Mouse (Mus musculus) CH12.LX (cell line): ENCODE results near the gene Znhit3. TPM values are rescaled to one million over a fixed set of nuclear protein-coding genes. Genes with fewer than 3 reads are reported as not detected.

Experiments used
- DNase-seq: peaks from one replicate; pipeline ENCODE4 v3.0.0-alpha.2; 2013; ENCODE audit errors: extremely low read depth
- H3K27ac ChIP-seq: 2 replicates; pipeline ENCODE4 v1.5.1; 2012; ENCODE audit warnings: low read depth, mild to moderate bottlenecking, control low read depth, moderate library complexity; ENCODE audit not compliant: insufficient read depth
- H3K27me3 ChIP-seq: replicated peaks from 2 replicates; pipeline ENCODE3; 2012; ENCODE audit warnings: inconsistent platforms
- H3K36me3 ChIP-seq, 2 experiments: replicated peaks in 1 of 2; 2 replicates each; pipeline versions ENCODE3 to v1.6.1; 2012; ENCODE audit warnings: inconsistent platforms in 1 of 2, low read length in 1 of 2, mild to moderate bottlenecking in 1 of 2, mixed read lengths in 1 of 2, moderate library complexity in 1 of 2; ENCODE audit not compliant: control insufficient read depth in 1 of 2, insufficient read depth in 1 of 2
- H3K4me1 ChIP-seq, 2 experiments: 2 replicates each; pipeline ENCODE4 v1.6.1; 2012; ENCODE audit warnings: inconsistent platforms in 1 of 2, moderate library complexity in 1 of 2; ENCODE audit not compliant: insufficient read depth in 2 of 2, control insufficient read depth in 1 of 2
- H3K4me2 ChIP-seq: 2 replicates; pipeline ENCODE4 v1.6.1; 2012; ENCODE audit warnings: low read depth, mild to moderate bottlenecking, control low read depth; ENCODE audit not compliant: poor library complexity, insufficient read depth, severe bottlenecking
- H3K4me3 ChIP-seq, 3 experiments: fragments of 150-350 bp in 1 of 3; sonication (generic) in 1 of 3; replicated peaks in 1 of 3; 2 replicates each; pipeline versions ENCODE3 to v1.5.1; 2011 to 2012; ENCODE audit warnings: low read depth in 2 of 3, low read length in 2 of 3, mild to moderate bottlenecking in 2 of 3, moderate library complexity in 2 of 3, control low read depth in 1 of 3, improper control_type of control experiment in 1 of 3, inconsistent platforms in 1 of 3, mixed read lengths in 1 of 3; ENCODE audit not compliant: poor library complexity in 1 of 3
- H3K79me2 ChIP-seq: replicated peaks from 2 replicates; pipeline ENCODE4 v1.6.1; 2012; ENCODE audit warnings: mild to moderate bottlenecking, moderate library complexity; ENCODE audit not compliant: control insufficient read depth, poor library complexity, insufficient read depth, severe bottlenecking; ENCODE audit errors: extremely low read depth
- H3K9ac ChIP-seq: 2 replicates; pipeline ENCODE4 v1.6.1; 2012; ENCODE audit warnings: low read depth, mild to moderate bottlenecking, control low read depth, moderate library complexity; ENCODE audit not compliant: insufficient read depth
- H3K9me3 ChIP-seq: replicated peaks from 2 replicates; pipeline ENCODE3; 2012; ENCODE audit warnings: low read length, inconsistent platforms, mixed read lengths
- CHD1 ChIP-seq: IDR thresholded peaks from 2 replicates; pipeline ENCODE4 v1.6.1; 2012; ENCODE audit warnings: low read depth, low read length, improper control_type of control experiment, inconsistent platforms
- CTCF ChIP-seq, 2 experiments: IDR thresholded peaks in 1 of 2; conservative IDR thresholded peaks in 1 of 2; 2 replicates each; pipeline ENCODE4 v1.5.1; 2011 to 2012; ENCODE audit warnings: low read depth in 2 of 2, low read length in 2 of 2, improper control_type of control experiment in 1 of 2, inconsistent platforms in 1 of 2, mild to moderate bottlenecking in 1 of 2, moderate library complexity in 1 of 2
- E2F4 ChIP-seq: IDR thresholded peaks from 2 replicates; pipeline ENCODE4 v1.6.1; 2011; ENCODE audit warnings: low read depth, low read length, improper control_type of control experiment; ENCODE audit not compliant: insufficient replicate concordance
- ELF1 ChIP-seq: IDR thresholded peaks from 2 replicates; pipeline ENCODE4 v1.6.1; 2014; ENCODE audit warnings: low read depth, mild to moderate bottlenecking, inconsistent platforms, low read length, improper control_type of control experiment
- EP300 ChIP-seq: IDR thresholded peaks from 2 replicates; pipeline ENCODE4 v1.6.1; 2011; ENCODE audit warnings: low read length, improper control_type of control experiment
- HCFC1 ChIP-seq: IDR thresholded peaks from 2 replicates; pipeline ENCODE4 v1.6.1; 2012; ENCODE audit warnings: low read depth, mild to moderate bottlenecking, inconsistent platforms, low read length, improper control_type of control experiment
- IRF4 ChIP-seq: IDR thresholded peaks from 2 replicates; pipeline ENCODE4 v1.6.1; 2014; ENCODE audit warnings: low read depth, mild to moderate bottlenecking, inconsistent platforms, low read length, improper control_type of control experiment
- JUND ChIP-seq: conservative IDR thresholded peaks from 2 replicates; pipeline ENCODE4 v1.6.1; 2011; ENCODE audit warnings: low read depth, low read length, improper control_type of control experiment
- KAT2A ChIP-seq: IDR thresholded peaks from 2 replicates; pipeline ENCODE4 v1.6.1; 2012; ENCODE audit warnings: low read length, improper control_type of control experiment, inconsistent platforms; ENCODE audit not compliant: insufficient replicate concordance
- MAFK ChIP-seq: IDR thresholded peaks from 2 replicates; pipeline ENCODE4 v1.6.1; 2011; ENCODE audit warnings: low read length, improper control_type of control experiment; ENCODE audit not compliant: insufficient replicate concordance
- MAX ChIP-seq: IDR thresholded peaks from 2 replicates; pipeline ENCODE4 v1.6.1; 2011; ENCODE audit warnings: low read length, improper control_type of control experiment
- MAZ ChIP-seq: IDR thresholded peaks from 2 replicates; pipeline ENCODE4 v1.6.1; 2012; ENCODE audit warnings: low read depth, mild to moderate bottlenecking, inconsistent platforms, low read length, improper control_type of control experiment, moderate library complexity
- MEF2A ChIP-seq: IDR thresholded peaks from 2 replicates; pipeline ENCODE4 v1.6.1; 2014; ENCODE audit warnings: low read depth, mild to moderate bottlenecking, inconsistent platforms, low read length, improper control_type of control experiment, borderline replicate concordance
- MYC ChIP-seq: IDR thresholded peaks from 2 replicates; pipeline ENCODE4 v1.6.1; 2011; ENCODE audit warnings: low read depth, mild to moderate bottlenecking, improper control_type of control experiment, low read length
- NELFE ChIP-seq: IDR thresholded peaks from 2 replicates; pipeline ENCODE4 v1.6.1; 2011; ENCODE audit warnings: low read depth, low read length, improper control_type of control experiment
- NRF1 ChIP-seq: IDR thresholded peaks from 2 replicates; pipeline ENCODE4 v1.6.1; 2014; ENCODE audit warnings: low read depth, mild to moderate bottlenecking, inconsistent platforms, low read length, improper control_type of control experiment, moderate library complexity
- POLR2A ChIP-seq: IDR thresholded peaks from 2 replicates; pipeline ENCODE4 v1.6.1; 2011; ENCODE audit warnings: low read depth, mild to moderate bottlenecking, improper control_type of control experiment, low read length
- POLR2AphosphoS2 ChIP-seq: IDR thresholded peaks from 2 replicates; pipeline ENCODE4 v1.6.1; 2011; ENCODE audit warnings: low read depth, low read length, improper control_type of control experiment
- RAD21 ChIP-seq: IDR thresholded peaks from 2 replicates; pipeline ENCODE4 v1.6.1; 2011; ENCODE audit warnings: low read depth, mild to moderate bottlenecking, low read length, improper control_type of control experiment, moderate library complexity
- RCOR1 ChIP-seq: conservative IDR thresholded peaks from 2 replicates; pipeline ENCODE4 v1.6.1; 2012; ENCODE audit warnings: low read depth, mild to moderate bottlenecking, inconsistent platforms, low read length, improper control_type of control experiment
- SIN3A ChIP-seq: IDR thresholded peaks from 2 replicates; pipeline ENCODE4 v1.6.1; 2012; ENCODE audit warnings: low read length, improper control_type of control experiment, inconsistent platforms
- SMC3 ChIP-seq: IDR thresholded peaks from 2 replicates; pipeline ENCODE4 v1.6.1; 2011; ENCODE audit warnings: low read depth, low read length, improper control_type of control experiment
- TCF12 ChIP-seq: IDR thresholded peaks from 2 replicates; pipeline ENCODE4 v1.6.1; 2014; ENCODE audit warnings: low read depth, mild to moderate bottlenecking, inconsistent platforms, low read length, improper control_type of control experiment
- UBTF ChIP-seq: IDR thresholded peaks from 2 replicates; pipeline ENCODE4 v1.6.1; 2012; ENCODE audit warnings: low read depth, mild to moderate bottlenecking, inconsistent platforms, low read length, improper control_type of control experiment, moderate library complexity
- USF2 ChIP-seq: conservative IDR thresholded peaks from 2 replicates; pipeline ENCODE4 v1.6.1; 2011; ENCODE audit warnings: low read depth, low read length, improper control_type of control experiment
- ZKSCAN1 ChIP-seq: IDR thresholded peaks from 2 replicates; pipeline ENCODE4 v1.6.1; 2012; ENCODE audit warnings: low read depth, inconsistent platforms, low read length, improper control_type of control experiment, borderline replicate concordance
- ZNF384 ChIP-seq: IDR thresholded peaks from 2 replicates; pipeline ENCODE4 v1.6.1; 2012; ENCODE audit warnings: low read depth, low read length, improper control_type of control experiment, inconsistent platforms
- dilution Hi-C: fragments of 300-500 bp; cut with MboI; formaldehyde crosslinking; loops from 2 replicates; pipeline ENCODE4 v1.14.3; 2020; ENCODE audit warnings: low sequenced_read_pairs; ENCODE audit not compliant: extremely low pct_unique_long_range_greater_than_20kb, extremely low pct_ligation_motif_present
- in situ Hi-C: fragments of 300-500 bp; cut with MboI; formaldehyde crosslinking; loops from 3 replicates; pipeline ENCODE4 v1.14.3; 2019; ENCODE audit warnings: low sequenced_read_pairs, low pct_ligation_motif_present, low pct_unique_long_range_greater_than_20kb, mixed read lengths
- polyA plus RNA-seq: library from polyadenylated mRNA; unstranded; fragments of >175 nt; gene quantifications from 2 replicates; pipeline ENCODE4 v1.2.1, GENCODE M21; 2012; ENCODE audit warnings: low read depth; ENCODE audit not compliant: insufficient read length
- total RNA-seq, 2 experiments: library from RNA; depleted of rRNA; stranded (reverse); fragments of 300-350 nt in 1 of 2; fragments of >200 nt in 1 of 2; gene quantifications; 2 replicates each; pipeline ENCODE4 v1.2.3; 2012 to 2014

Gene Znhit3
- total and polyA plus RNA-seq, 3 experiments, result 59.3 to 130 (median 62.9) TPM

GRCm38 (mm10) chr11:84919276-84919675 lies 3.1 kb upstream of the Znhit3 start (continued):
- TF ChIP-seq MAZ (no peak), E2F4 (no peak), MAX (peak; percentile 90), JUND (0 out of 2 replicates have a peak, but pooled peaks have one; percentile 30), ELF1 (no peak), USF2 (no peak), KAT2A (no peak), CHD1 (no peak), POLR2A (peak; percentile 43; the same call in 1 of the 2 replicates), ZKSCAN1 (no peak)
- TF ChIP-seq, all 38 proteins: peak for 16

DNA sequence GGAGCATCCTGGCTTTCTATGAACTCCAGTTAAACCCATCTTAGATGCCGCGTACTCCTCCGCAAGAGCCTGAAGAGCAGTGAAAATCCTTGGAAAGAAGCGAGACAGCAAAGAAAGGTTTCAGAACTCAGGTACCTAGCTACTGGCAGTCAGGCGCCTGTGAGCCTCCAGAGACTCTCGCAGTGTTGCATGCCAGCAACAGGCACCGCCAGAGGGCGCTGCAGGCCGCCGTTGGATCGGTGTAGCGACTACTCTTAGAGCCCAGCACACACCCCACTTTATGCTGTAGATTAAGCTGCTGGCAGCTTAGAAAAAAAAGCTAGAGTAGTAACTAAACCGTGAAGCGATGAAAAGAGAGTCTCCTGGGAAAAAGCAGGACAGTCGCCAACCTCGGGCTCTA lies 2.3 kb upstream of the Znhit3 start:
- H3K4me1 ChIP-seq, result peaks cover 8 to 37% of the 10 kb centered on the region in 2 experiments; a peak in 3 of 4 replicates
- in situ Hi-C loops (loop anchor here (5.0 to 10.0 kb wide), 4 partner anchors 41 to 336 kb away; no protein-coding TSS in a partner anchor), dilution Hi-C loops (no loop called here)
- peak overlapping the region in 1 of 3 experiments; percentile 6 for H3K4me3 ChIP-seq
- DNase-seq, result peak; percentile 89
- H3K79me2 ChIP-seq, result peaks cover 21% of the 10 kb centered on the region
- peaks cover 10 to 13% of the 10 kb centered on the region in 2 experiments for H3K36me3 ChIP-seq
- H3K4me2 ChIP-seq, result peak overlapping the region; percentile 57
- no peak for TF ChIP-seq USF2
- TF ChIP-seq MYC, result no peak
- no peak for TF ChIP-seq ELF1
- no peak for TF ChIP-seq ZKSCAN1
- peak; percentile 29; the same call in 1 of the 2 replicates for TF ChIP-seq HCFC1
- TF ChIP-seq NELFE, result no peak
- no peak for TF ChIP-seq RCOR1
- TF ChIP-seq POLR2A, result no peak
- peak; percentile 74 for TF ChIP-seq ZNF384
- TF ChIP-seq CTCF (conservative IDR thresholded peaks at IDR 0.05 in 1 of 2, IDR thresholded peaks at IDR 0.05 in 1 of 2; ENCODE audit: low read depth in 2 of 2, low read length in 2 of 2), result peak; percentile 88 to 97; a peak in 3 of 4 replicates
- TF ChIP-seq EP300, result no peak
- no peak for TF ChIP-seq IRF4
- TF ChIP-seq MAFK, result no peak
- TF ChIP-seq MAX, result no peak
- no peak for TF ChIP-seq KAT2A
- TF ChIP-seq SMC3, result peak; percentile 72
- TF ChIP-seq POLR2AphosphoS2, result no peak
- no peak for TF ChIP-seq MAZ
- peak; percentile 89 for TF ChIP-seq RAD21
- 0 out of 2 replicates have a peak, but pooled peaks have one; percentile 20 for TF ChIP-seq TCF12
- no peak for TF ChIP-seq UBTF
- TF ChIP-seq SIN3A, result no peak
- TF ChIP-seq MEF2A, result no peak
- no peak for TF ChIP-seq NRF1
- TF ChIP-seq, all 38 proteins: peak for 6
- Histone ChIP-seq H3K27me3 (peaks cover 36% of the 10 kb centered on the region), H3K9ac (0 out of 2 replicates have a peak overlapping the region, but pooled peaks have one; percentile 3), H3K27ac (no peak overlapping the region), H3K9me3 (no peaks in the 10 kb centered on the region)
